In genomic region chrX:103025495-103025894, GRCm38 (mm10) we compare ENCODE assay signal across 8 mouse cellular contexts.
DNase-seq lines count a peak whose midpoint lies in the region; ATAC-seq and TF ChIP-seq lines count a peak whose summit lies in the region.
"Not testable (repeated sequence)": the region's sequence is repeated elsewhere in the genome, so short reads cannot be mapped to it uniquely, and the experiment has no call there.

No protein-coding gene starts in this region.

- DNase-seq in cerebellum, adult 9-10 months = peak; percentile 9
- DNase-seq in intestine, embryonic 14.5 days (ENCODE audit: low spot score) = peak; percentile 49
- peak; percentile 1 to 2 for DNase-seq in left cerebral cortex, adult 18-20 months (ENCODE audit: low spot score in 2 of 2)
- not testable (repeated sequence) for DNase-seq in lung, postnatal 0 days (ENCODE audit: low spot score)

- H3K4me2 ChIP-seq in embryonic facial prominence, embryonic 13.5 days = peak overlapping the region; percentile 50
- peak overlapping the region; percentile 59 for H3K4me2 ChIP-seq in heart, embryonic 12.5 days
- peak overlapping the region; percentile 46 for H3K4me2 ChIP-seq in intestine, embryonic 14.5 days (ENCODE audit: low read length)
- H3K4me2 ChIP-seq in lung, postnatal 0 days (replicated peaks; ENCODE audit: low read depth, low read length) = not testable (repeated sequence)
- peak overlapping the region; percentile 46 for H3K4me2 ChIP-seq in neural tube, embryonic 13.5 days

- not testable (repeated sequence) for H3K27ac ChIP-seq in embryonic facial prominence, embryonic 13.5 days; heart, embryonic 12.5 days (ENCODE audit: poor library complexity, severe bottlenecking); intestine, embryonic 14.5 days (ENCODE audit: low read depth); lung, postnatal 0 days (ENCODE audit: low read length); neural tube, embryonic 13.5 days (replicated peaks)

- not testable (repeated sequence) for H3K4me3 ChIP-seq in E14TG2a.4 (replicated peaks; ENCODE audit: low read length); embryonic facial prominence, embryonic 13.5 days; intestine, embryonic 14.5 days (ENCODE audit: low read depth, low read length); lung, postnatal 0 days (ENCODE audit: low read depth, low read length); neural tube, embryonic 13.5 days
- H3K4me3 ChIP-seq in heart, embryonic 12.5 days = 0 out of 2 replicates have a peak overlapping the region, but pooled peaks have one; percentile 3

- not testable (repeated sequence) for H3K36me3 ChIP-seq in E14TG2a.4 (ENCODE audit: insufficient read depth, low read length); embryonic facial prominence, embryonic 13.5 days; heart, embryonic 12.5 days; intestine, embryonic 14.5 days (ENCODE audit: control insufficient read depth, insufficient read depth, low read length); lung, postnatal 0 days (ENCODE audit: insufficient read depth, low read length); neural tube, embryonic 13.5 days

- WGBS in embryonic facial prominence, embryonic 13.5 days = 28% methylated on average over 3 of the region's 3 CpGs
- WGBS in heart, embryonic 12.5 days = 29% methylated on average over 3 of the region's 3 CpGs
- 29% methylated on average over 3 of the region's 3 CpGs for WGBS in intestine, embryonic 14.5 days
- 24% methylated on average over 3 of the region's 3 CpGs for WGBS in lung, postnatal 0 days
- WGBS in neural tube, embryonic 13.5 days = 19% methylated on average over 3 of the region's 3 CpGs

- ATAC-seq in embryonic facial prominence, embryonic 13.5 days (ENCODE audit: insufficient number of reproducible peaks, insufficient read depth, low FRiP score, low TSS enrichment, low read depth); heart, embryonic 12.5 days (ENCODE audit: insufficient number of reproducible peaks, low FRiP score); intestine, embryonic 14.5 days (replicated peaks; ENCODE audit: low FRiP score, low TSS enrichment, low read depth); lung, postnatal 0 days; neural tube, embryonic 13.5 days (ENCODE audit: low read depth): not testable (repeated sequence)

- TF ChIP-seq CTCF in E14TG2a.4 (conservative IDR thresholded peaks at IDR 0.05; ENCODE audit: low read length) = peak; percentile 25
- TF ChIP-seq CTCF in lung, postnatal 0 days (IDR thresholded peaks at IDR 0.05) = peak; percentile 42

- not testable (repeated sequence) for H3K9me3 ChIP-seq in E14TG2a.4 (ENCODE audit: low read length); embryonic facial prominence, embryonic 13.5 days; heart, embryonic 12.5 days (replicated peaks); intestine, embryonic 14.5 days (ENCODE audit: control insufficient read depth, low read length); lung, postnatal 0 days (ENCODE audit: low read length); neural tube, embryonic 13.5 days

- not testable (repeated sequence) for H3K4me1 ChIP-seq in E14TG2a.4 (replicated peaks; ENCODE audit: low read depth, low read length); embryonic facial prominence, embryonic 13.5 days; heart, embryonic 12.5 days (replicated peaks); intestine, embryonic 14.5 days (replicated peaks; ENCODE audit: control insufficient read depth, insufficient read depth, low read length); lung, postnatal 0 days (ENCODE audit: insufficient read depth, low read depth, low read length); neural tube, embryonic 13.5 days (replicated peaks)

- not testable (repeated sequence) for H3K27me3 ChIP-seq in E14TG2a.4 (ENCODE audit: insufficient read depth, low read length); heart, embryonic 12.5 days (replicated peaks); intestine, embryonic 14.5 days (replicated peaks; ENCODE audit: control insufficient read depth, insufficient read depth, low read length); lung, postnatal 0 days (replicated peaks; ENCODE audit: insufficient read depth, low read length)
- H3K27me3 ChIP-seq in embryonic facial prominence, embryonic 13.5 days = peaks cover 14% of the 10 kb centered on the region
- H3K27me3 ChIP-seq in neural tube, embryonic 13.5 days = peaks cover 11% of the 10 kb centered on the region

- TF ChIP-seq EP300 in lung, postnatal 0 days (IDR thresholded peaks at IDR 0.05) = not testable (repeated sequence)

- H3K9ac ChIP-seq in embryonic facial prominence, embryonic 13.5 days; heart, embryonic 12.5 days; intestine, embryonic 14.5 days (ENCODE audit: low read length); lung, postnatal 0 days (replicated peaks; ENCODE audit: low read depth); neural tube, embryonic 13.5 days: not testable (repeated sequence)
